ENCODE assay signal across 16 mouse cellular contexts in the genomic region with DNA sequence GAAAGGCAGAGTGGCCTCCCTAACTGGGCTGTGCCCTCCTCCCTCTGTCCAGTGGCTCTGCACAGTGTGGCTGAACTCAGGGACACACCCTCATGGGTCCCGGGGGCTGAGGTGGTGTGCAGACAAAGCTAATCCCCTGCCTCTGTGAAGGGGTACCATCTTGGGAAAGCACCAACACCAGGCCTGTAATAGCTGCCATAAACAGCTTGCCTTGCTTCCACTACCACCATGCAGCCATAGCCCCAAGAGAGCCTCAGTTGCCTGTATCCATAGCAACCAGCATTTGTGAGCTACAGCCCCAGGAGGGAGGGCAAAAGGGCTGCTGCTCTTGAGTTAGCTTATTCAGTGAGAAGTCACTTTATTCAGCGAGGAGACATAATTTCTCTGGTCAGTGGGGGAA. TPM values are rescaled to one million over a fixed set of nuclear protein-coding genes. Genes with fewer than 3 reads are reported as not detected.
A peak's percentile ranks its signal among the peaks of the same experiment; 100 is the strongest.
DNase-seq lines count a peak whose midpoint lies in the region; ATAC-seq and TF ChIP-seq lines count a peak whose summit lies in the region.
"Had no signal": no experiment of that assay in that cellular context is flagged by ENCODE, and none has a peak within 500 bp of the region (broad histone marks: within the 10 kb centered on the region; RNA-seq: fewer than 3 reads in every experiment).

No protein-coding gene starts in this region.

- whole genome bisulfite sequencing in embryonic facial prominence, embryonic 12.5 days = 38% methylated on average over 2 of the region's 2 CpGs
- 0% methylated on average over 2 of the region's 2 CpGs for WGBS in hindbrain, embryonic 13.5 days
- WGBS in midbrain, postnatal 0 days = 4% methylated on average over 2 of the region's 2 CpGs

- no peak overlapping the region for H3K27ac ChIP-seq in embryonic facial prominence, embryonic 12.5 days
- peak overlapping the region; percentile 87 for H3K27ac ChIP-seq in hindbrain, embryonic 13.5 days
- peak overlapping the region; percentile 27; the same call in 1 of the 2 replicates for H3K27ac ChIP-seq in midbrain, postnatal 0 days (ENCODE audit: low read depth, low read length)
- H3K27ac ChIP-seq: gastrocnemius, adult 2 months; heart, embryonic 15.5 days; limb, embryonic 15.5 days had no signal

- no peak for TF ChIP-seq CTCF in midbrain, postnatal 0 days (IDR thresholded peaks at IDR 0.05)

- H3K4me1 ChIP-seq in embryonic facial prominence, embryonic 12.5 days = peaks cover 3% of the 10 kb centered on the region; the same call in 1 of the 2 replicates
- peaks cover 45% of the 10 kb centered on the region for H3K4me1 ChIP-seq in hindbrain, embryonic 13.5 days (replicated peaks)
- peaks cover 7% of the 10 kb centered on the region; the same call in 1 of the 2 replicates for H3K4me1 ChIP-seq in midbrain, postnatal 0 days (ENCODE audit: insufficient read depth, low read length)
- H3K4me1 ChIP-seq: heart, embryonic 15.5 days; limb, embryonic 15.5 days had no signal

- no peak overlapping the region for H3K4me2 ChIP-seq in embryonic facial prominence, embryonic 12.5 days (replicated peaks)
- no peak overlapping the region for H3K4me2 ChIP-seq in hindbrain, embryonic 13.5 days
- no peak overlapping the region for H3K4me2 ChIP-seq in midbrain, postnatal 0 days (ENCODE audit: low read depth, low read length, poor library complexity, severe bottlenecking)
- H3K4me2 ChIP-seq: heart, embryonic 15.5 days; limb, embryonic 15.5 days had no signal

- no peaks in the 10 kb centered on the region for H3K27me3 ChIP-seq in embryonic facial prominence, embryonic 12.5 days
- H3K27me3 ChIP-seq in hindbrain, embryonic 13.5 days = no peaks in the 10 kb centered on the region
- no peaks in the 10 kb centered on the region for H3K27me3 ChIP-seq in midbrain, postnatal 0 days (ENCODE audit: insufficient read depth, low read length)
- H3K27me3 ChIP-seq: heart, embryonic 15.5 days had no signal

- no peak overlapping the region for H3K9ac ChIP-seq in embryonic facial prominence, embryonic 12.5 days
- no peak overlapping the region for H3K9ac ChIP-seq in hindbrain, embryonic 13.5 days
- H3K9ac ChIP-seq in midbrain, postnatal 0 days (replicated peaks; ENCODE audit: low read length, poor library complexity, severe bottlenecking) = no peak overlapping the region
- H3K9ac ChIP-seq: heart, embryonic 15.5 days; limb, embryonic 15.5 days had no signal

- H3K4me3 ChIP-seq in embryonic facial prominence, embryonic 12.5 days = no peak overlapping the region
- H3K4me3 ChIP-seq in hindbrain, embryonic 13.5 days = no peak overlapping the region
- no peak overlapping the region for H3K4me3 ChIP-seq in midbrain, postnatal 0 days (ENCODE audit: low read depth, low read length)
- H3K4me3 ChIP-seq: gastrocnemius, adult 2 months; heart, embryonic 15.5 days; limb, embryonic 15.5 days had no signal

- H3K9me3 ChIP-seq in embryonic facial prominence, embryonic 12.5 days = no peaks in the 10 kb centered on the region
- no peaks in the 10 kb centered on the region for H3K9me3 ChIP-seq in hindbrain, embryonic 13.5 days
- H3K9me3 ChIP-seq in midbrain, postnatal 0 days (ENCODE audit: low read length) = no peaks in the 10 kb centered on the region
- H3K9me3 ChIP-seq: heart, embryonic 15.5 days; limb, embryonic 15.5 days had no signal

- DNase-seq in brain, adult 2 months (ENCODE audit: low read depth, low spot score) = peak; percentile 73
- DNase-seq in midbrain, postnatal 0 days (ENCODE audit: low spot score) = peak; percentile 73
- no peak for DNase-seq in kidney, postnatal 36 days
- DNase-seq in right cerebral cortex, postnatal 4 days = no peak
- DNase-seq in right cerebral cortex, postnatal 25 days = no peak
- no peak for DNase-seq in B cell, adult 2 months
- DNase-seq: gastrocnemius, adult 2 months; kidney, adult 11 months; layer of hippocampus, adult 9-11 months; lung, postnatal 36 days had no signal

- 0 out of 2 replicates have a peak, but pooled peaks have one; percentile 28 for ATAC-seq in embryonic facial prominence, embryonic 12.5 days (ENCODE audit: insufficient number of reproducible peaks, insufficient read depth, low FRiP score, low TSS enrichment)
- peak; percentile 85 for ATAC-seq in hindbrain, embryonic 13.5 days (ENCODE audit: low FRiP score)
- ATAC-seq in midbrain, postnatal 0 days (ENCODE audit: low FRiP score) = peak; percentile 44; the same call in 1 of the 2 replicates
- ATAC-seq: CD4-positive, CD25-positive, alpha-beta regulatory T cell, adult 4 months had no signal

- H3K36me3 ChIP-seq in embryonic facial prominence, embryonic 12.5 days = no peaks in the 10 kb centered on the region
- H3K36me3 ChIP-seq in hindbrain, embryonic 13.5 days = peaks cover 4% of the 10 kb centered on the region; the same call in 1 of the 2 replicates
- H3K36me3 ChIP-seq in midbrain, postnatal 0 days (ENCODE audit: insufficient read depth, low read length) = 0 out of 2 replicates have a peak, but pooled peaks cover 2% of the 10 kb centered on the region
- H3K36me3 ChIP-seq: heart, embryonic 15.5 days; limb, embryonic 15.5 days had no signal

RNA-seq across cellular contexts. Expression of gene Nfasc, which starts 45.4 kb away (rescaled TPM):
- polyA plus RNA-seq in embryonic facial prominence, embryonic 12.5 days (2016; fragmentation: Nextera tagmentation; extraction: Ambion mirVana) = 3.5 and 5.4 TPM in 2 replicates
- 44.3 and 45.3 TPM in 2 replicates for polyA plus RNA-seq in hindbrain, embryonic 13.5 days (2015; fragmentation: Nextera tagmentation; extraction: Ambion mirVana)
- total RNA-seq in midbrain, postnatal 0 days (2014; rRNA removed) = 59.2 and 66.7 TPM in 2 replicates
- polyA plus RNA-seq in midbrain, postnatal 0 days (2015; fragmentation: Nextera tagmentation; extraction: Ambion mirVana) = 28.6 and 32.7 TPM in 2 replicates
- total RNA-seq: common myeloid progenitor, adult 5-6 weeks had no signal
- polyA plus RNA-seq: CD4-positive, CD25-positive, alpha-beta regulatory T cell, adult 4 months had no signal

Comparison
In these comparisons a context has a peak if more than half of its experiments do, and no peak if none do; other contexts are left out.
1. DNase-seq: peak in brain, adult 2 months (single experiment) and midbrain, postnatal 0 days (single experiment); none in kidney, postnatal 36 days (0 of 2), right cerebral cortex, postnatal 4 days (single experiment), right cerebral cortex, postnatal 25 days (single experiment) and B cell, adult 2 months (0 of 2).
2. ATAC-seq: peak in every context shown above with its lines; median percentile 85 in hindbrain, embryonic 13.5 days; 44 in midbrain, postnatal 0 days; 28 in embryonic facial prominence, embryonic 12.5 days.